Mouse (Mus musculus) layer of hippocampus, adult 9-11 months (tissue): ENCODE measurements around the gene Olfr906.

Source experiments
- DNase-seq: peaks from one replicate; pipeline ENCODE4 v3.0.0; 2022

The Olfr906 gene

DNA sequence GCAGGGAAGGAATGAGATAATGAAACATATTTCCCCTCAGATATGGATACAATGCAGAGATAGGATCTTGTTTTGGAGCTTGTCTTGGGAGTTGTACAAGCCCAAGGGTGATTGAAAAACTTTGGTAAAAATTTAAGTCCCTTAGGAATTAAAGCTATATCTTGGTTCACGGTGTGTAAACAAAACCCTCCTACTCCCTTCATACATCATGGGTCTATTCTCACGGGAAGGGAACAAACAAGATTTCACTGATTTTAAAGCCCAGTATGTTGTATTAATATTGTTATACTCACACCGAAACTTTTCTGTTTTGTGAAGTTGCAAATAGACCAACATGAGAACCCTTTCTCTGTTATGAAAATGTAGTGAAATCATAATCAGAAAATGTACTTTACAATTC lies at the start of gene Olfr906:
TSS of gene Olfr906 (plus strand) at position 301 of the 400 bp plus-strand sequence.
- no peak for DNase-seq

DNA sequence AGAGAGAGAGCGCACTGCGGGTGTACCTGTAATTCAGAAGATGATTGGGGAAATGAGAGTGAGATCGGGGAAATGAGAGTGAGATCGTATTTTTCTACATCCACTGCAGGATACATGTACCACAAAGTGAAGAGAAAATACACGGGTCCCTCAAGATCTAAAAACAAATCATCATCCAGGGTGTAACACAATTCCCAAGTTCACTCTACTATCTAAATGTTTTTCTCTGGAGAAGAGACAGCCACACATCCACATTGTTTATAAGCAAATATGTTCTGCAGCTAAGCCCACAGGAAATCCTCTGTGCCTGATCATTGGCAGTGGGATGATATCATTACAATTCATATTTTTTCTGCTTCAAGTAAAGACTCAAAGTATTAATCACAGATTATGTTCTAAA lies 39.5 kb upstream of the Olfr906 start, which contains the start of gene Olfr902:
TSS of gene Olfr902 (plus strand) at position 301 of the 400 bp plus-strand sequence.
- DNase-seq: no peak

- no peak for DNase-seq
Observed at GRCm38 (mm10) chr9:38462844-38463243, 24.0 kb upstream of the Olfr906 start, which contains the start of gene Olfr904. Gene Olfr904, plus strand, starts transcription at chr9:38463144.

- no peak for DNase-seq
Observed at GRCm38 (mm10) chr9:38470807-38471206, 16.1 kb upstream of the Olfr906 start, which contains the start of gene Olfr905. Gene Olfr905, plus strand, starts transcription at chr9:38471107.

GRCm38 (mm10) chr9:38495501-38495900 lies 8.6 kb downstream of the Olfr906 start, which contains the start of gene Olfr907:
Gene Olfr907, plus strand, starts transcription at chr9:38495801.
- no peak for DNase-seq

GRCm38 (mm10) chr9:38512353-38512752 lies 25.5 kb downstream of the Olfr906 start:
- DNase-seq: no peak

GRCm38 (mm10) chr9:38521280-38521679 lies 34.4 kb downstream of the Olfr906 start, which contains the start of gene Olfr911-ps1:
Gene Olfr911-ps1, plus strand, starts transcription at chr9:38521580.
- DNase-seq: no peak

- no peak for DNase-seq
Observed at GRCm38 (mm10) chr9:38537549-38537948, 50.7 kb downstream of the Olfr906 start, which contains the start of gene Olfr910. Gene Olfr910, plus strand, starts transcription at chr9:38537849.
